Mouse (Mus musculus) lung, adult 2 months (tissue): ENCODE results near the gene Dhx58.

Experiments used
- CTCF ChIP-seq: fragments of 200-500 bp; IDR thresholded peaks from 2 replicates; pipeline ENCODE4 v1.5.1; 2011; ENCODE audit warnings: mild to moderate bottlenecking, low read length, control low read depth; ENCODE audit not compliant: insufficient read depth
- POLR2A ChIP-seq: fragments of 200-500 bp; IDR thresholded peaks from 2 replicates; pipeline ENCODE4 v1.6.1; 2011; ENCODE audit warnings: low read depth, mild to moderate bottlenecking, control low read depth, low read length, borderline replicate concordance; ENCODE audit errors: extremely low read depth

DNA sequence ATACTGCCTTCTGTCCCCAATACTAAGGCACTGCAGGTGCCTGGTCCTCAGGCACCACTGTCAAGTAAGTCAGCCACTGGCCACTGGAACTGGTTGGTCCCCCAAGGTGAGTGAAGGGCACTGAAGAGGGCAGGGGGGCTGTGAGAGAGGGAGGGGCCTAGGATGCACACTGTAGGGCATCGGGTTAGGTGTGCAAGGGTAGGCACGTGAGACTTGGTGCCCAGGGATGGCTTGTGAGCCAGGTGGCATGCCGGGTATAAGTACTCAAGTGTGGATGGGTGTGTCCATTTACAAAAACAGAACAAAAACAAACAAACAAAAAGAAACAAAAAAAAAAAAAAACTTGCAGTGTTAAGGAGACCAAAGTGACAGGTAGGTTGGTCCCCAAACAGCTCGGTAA is 15.6 kb downstream of the Dhx58 start:
- no peak for TF ChIP-seq POLR2A
- TF ChIP-seq CTCF = no peak
